Mouse (Mus musculus) liver, adult (tissue): ENCODE data around the gene Pam.

Experiments used
- GATA4 ChIP-seq: IDR thresholded peaks from 2 replicates; pipeline ENCODE4 v1.6.1; 2014; ENCODE audit warnings: mild to moderate bottlenecking, low read length; ENCODE audit not compliant: insufficient replicate concordance

Pam gene

GRCm38 (mm10) chr1:97922395-97922794 is 173.1 kb downstream of the Pam start:
- no peak for TF ChIP-seq GATA4

GRCm38 (mm10) chr1:97921886-97922285 is 173.6 kb downstream of the Pam start:
- no peak for TF ChIP-seq GATA4

- TF ChIP-seq GATA4 = no peak
These were observed 177.0 kb downstream of the Pam start for GRCm38 (mm10) chr1:97918495-97918894.

GRCm38 (mm10) chr1:97916971-97917234 is 178.5 kb downstream of the Pam start:
- TF ChIP-seq GATA4 = no peak

- TF ChIP-seq GATA4 = no peak
These were observed 179.1 kb downstream of the Pam start for GRCm38 (mm10) chr1:97916218-97916970.

GRCm38 (mm10) chr1:97915726-97916125 is 179.7 kb downstream of the Pam start:
- TF ChIP-seq GATA4 = no peak

GRCm38 (mm10) chr1:97910874-97911273 is 184.6 kb downstream of the Pam start:
- TF ChIP-seq GATA4 = no peak

GRCm38 (mm10) chr1:97909561-97909960 is 185.9 kb downstream of the Pam start:
- TF ChIP-seq GATA4 = no peak

GRCm38 (mm10) chr1:97908736-97909135 is 186.7 kb downstream of the Pam start:
- no peak for TF ChIP-seq GATA4

GRCm38 (mm10) chr1:97903912-97904460 is 191.5 kb downstream of the Pam start:
- TF ChIP-seq GATA4 = no peak

- no peak for TF ChIP-seq GATA4
These were observed 192.6 kb downstream of the Pam start for GRCm38 (mm10) chr1:97902830-97903229.

GRCm38 (mm10) chr1:97900559-97901153 is 194.8 kb downstream of the Pam start:
- TF ChIP-seq GATA4 = no peak

GRCm38 (mm10) chr1:97887511-97887910 is 207.9 kb downstream of the Pam start:
- no peak for TF ChIP-seq GATA4

- no peak for TF ChIP-seq GATA4
These were observed 211.9 kb downstream of the Pam start for GRCm38 (mm10) chr1:97883498-97883897.

GRCm38 (mm10) chr1:97877037-97877436 is 218.4 kb downstream of the Pam start:
- no peak for TF ChIP-seq GATA4

- TF ChIP-seq GATA4 = no peak
These were observed 221.9 kb downstream of the Pam start for GRCm38 (mm10) chr1:97873490-97874054.
